Mouse (Mus musculus) C2C12 (cell line): ENCODE results near the gene Rbfox2. TPM values are rescaled to one million over a fixed set of nuclear protein-coding genes. Genes with fewer than 3 reads are reported as not detected.
A peak's percentile ranks its signal among the peaks of the same experiment; 100 is the strongest.
"Not testable (repeated sequence)": the region's sequence is repeated elsewhere in the genome, so short reads cannot be mapped to it uniquely, and the experiment has no call there.

Source experiments
- H3K27me3 ChIP-seq: one replicate; pipeline ENCODE4 v1.6.1; 2011; ENCODE audit not compliant: control insufficient read depth, insufficient read depth, insufficient read length
- H3K36me3 ChIP-seq: one replicate; pipeline ENCODE4 v1.6.1; 2011; ENCODE audit not compliant: control insufficient read depth, insufficient read depth
- H3K4me3 ChIP-seq: one replicate; pipeline ENCODE4 v1.5.1; 2011; ENCODE audit warnings: mild to moderate bottlenecking, control low read depth; ENCODE audit not compliant: poor library complexity, insufficient read depth, severe bottlenecking
- H3K79me2 ChIP-seq: one replicate; pipeline ENCODE4 v1.6.1; 2011; ENCODE audit not compliant: control insufficient read depth, insufficient read depth
- H3K79me3 ChIP-seq: one replicate; pipeline ENCODE4 v1.6.1; 2011; ENCODE audit warnings: low read depth, control low read depth
- H3ac ChIP-seq: one replicate; pipeline ENCODE3; 2011; ENCODE audit warnings: low read depth; ENCODE audit not compliant: control insufficient read depth, insufficient read length
- CEBPB ChIP-seq: IDR thresholded peaks from one replicate; pipeline ENCODE4 v1.6.1; 2011; ENCODE audit warnings: low read depth, mild to moderate bottlenecking, control low read depth, moderate library complexity
- CTCF ChIP-seq: IDR thresholded peaks from one replicate; pipeline ENCODE4 v1.5.1; 2011; ENCODE audit not compliant: control insufficient read depth, insufficient read depth, insufficient read length
- FOSL1 ChIP-seq: IDR thresholded peaks from one replicate; pipeline ENCODE4 v1.8.0; 2011; ENCODE audit warnings: mild to moderate bottlenecking, low read length; ENCODE audit not compliant: poor library complexity, insufficient read depth, severe bottlenecking
- MAX ChIP-seq: IDR thresholded peaks from one replicate; pipeline ENCODE4 v1.6.1; 2011; ENCODE audit warnings: mild to moderate bottlenecking, control low read depth
- MYOD1 ChIP-seq: IDR thresholded peaks from one replicate; pipeline ENCODE4 v1.6.1; 2011; ENCODE audit warnings: low read depth; ENCODE audit not compliant: control insufficient read depth, insufficient read length
- MYOG ChIP-seq: IDR thresholded peaks from one replicate; pipeline ENCODE4 v1.6.1; 2011; ENCODE audit not compliant: control insufficient read depth, insufficient read length; ENCODE audit errors: extremely low read depth
- USF1 ChIP-seq: IDR thresholded peaks from one replicate; pipeline ENCODE4 v1.6.1; 2011; ENCODE audit warnings: low read depth, mild to moderate bottlenecking, control low read depth, moderate library complexity
- polyA plus RNA-seq: library from polyadenylated mRNA; unstranded; fragments of >200 nt; fragmentation: generic; extraction: Trizol; gene quantifications from one replicate; pipeline ENCODE4 v1.2.1, GENCODE M21; 2012; ENCODE audit warnings: missing spikeins

Rbfox2 gene
- polyA plus RNA-seq, 1 experiment, result 72.3 TPM

GRCm38 (mm10) chr15:77337926-77338325 is 31.1 kb upstream of the Rbfox2 start:
- Histone ChIP-seq H3K27me3 (no peaks in the 10 kb centered on the region), H3K4me3 (no peak overlapping the region), H3K79me3 (no peaks in the 10 kb centered on the region), H3K79me2 (no peaks in the 10 kb centered on the region), H3ac (no peak overlapping the region), H3K36me3 (no peaks in the 10 kb centered on the region)
- TF ChIP-seq USF1, result no peak
- peak; percentile 10 for TF ChIP-seq CTCF

DNA sequence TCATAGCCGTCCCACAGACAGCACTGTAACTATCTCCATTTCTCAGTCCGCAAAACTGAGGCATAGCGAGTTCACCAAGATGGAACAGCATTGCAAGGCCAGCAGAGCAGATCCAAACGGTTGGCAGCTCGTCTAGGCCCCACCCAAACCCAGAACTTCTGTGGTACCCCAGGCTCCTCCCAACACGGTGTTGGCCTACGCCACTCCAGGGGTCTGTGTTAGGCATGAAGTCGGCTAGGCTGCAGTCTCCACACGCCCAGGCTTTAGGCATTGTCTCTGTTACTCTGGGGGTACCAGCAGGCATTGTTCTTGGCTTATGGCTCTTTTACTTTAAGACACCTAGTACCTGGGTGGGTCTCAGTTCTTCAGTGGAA is 30.2 kb upstream of the Rbfox2 start:
- Histone ChIP-seq H3K4me3 (no peak overlapping the region), H3K79me2 (no peaks in the 10 kb centered on the region), H3K36me3 (no peaks in the 10 kb centered on the region), H3K79me3 (no peaks in the 10 kb centered on the region), H3ac (no peak overlapping the region), H3K27me3 (no peaks in the 10 kb centered on the region)
- no peak for TF ChIP-seq CEBPB
- no peak for TF ChIP-seq MYOG
- no peak for TF ChIP-seq USF1
- TF ChIP-seq MAX, result no peak
- TF ChIP-seq MYOD1, result no peak

GRCm38 (mm10) chr15:77336287-77336967 is 29.6 kb upstream of the Rbfox2 start:
- H3K79me2 ChIP-seq, result no peaks in the 10 kb centered on the region
- no peaks in the 10 kb centered on the region for H3K36me3 ChIP-seq
- no peaks in the 10 kb centered on the region for H3K27me3 ChIP-seq
- no peaks in the 10 kb centered on the region for H3K79me3 ChIP-seq
- peak; percentile 89 for TF ChIP-seq CTCF
- peak; percentile 97 for TF ChIP-seq USF1
- TF ChIP-seq MAX, result no peak
- TF ChIP-seq MYOD1, result no peak
- TF ChIP-seq MYOG, result no peak
- TF ChIP-seq CEBPB, result peak; percentile 50
- TF ChIP-seq FOSL1, result no peak
- H3ac ChIP-seq, result no peak overlapping the region
- H3K4me3 ChIP-seq, result no peak overlapping the region

DNA sequence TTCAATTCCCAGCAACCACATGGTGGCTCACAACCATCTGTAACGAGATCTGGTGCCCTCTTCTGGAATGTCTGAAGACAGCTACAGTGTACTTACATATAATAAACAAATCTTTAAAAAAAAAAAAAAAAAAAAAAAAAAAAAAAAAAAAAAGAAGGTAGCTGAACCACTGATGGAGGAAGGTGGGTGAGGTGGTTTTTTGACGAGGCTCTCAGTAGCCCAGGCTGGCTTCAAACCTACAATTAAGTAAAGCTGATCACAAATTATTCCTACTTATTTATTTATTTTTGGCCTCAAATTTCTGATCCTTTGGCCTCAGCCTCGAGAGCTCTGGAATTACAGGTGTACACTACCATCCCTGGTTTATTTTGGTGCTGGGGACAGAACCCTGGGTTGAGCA is 28.4 kb upstream of the Rbfox2 start:
- not testable (repeated sequence) for H3ac ChIP-seq, H3K36me3 ChIP-seq, H3K27me3 ChIP-seq, H3K4me3 ChIP-seq, H3K79me3 ChIP-seq, H3K79me2 ChIP-seq

GRCm38 (mm10) chr15:77332272-77332991 is 25.6 kb upstream of the Rbfox2 start:
- Histone ChIP-seq H3K36me3 (no peaks in the 10 kb centered on the region), H3K4me3 (no peak overlapping the region), H3ac (no peak overlapping the region), H3K79me3 (no peaks in the 10 kb centered on the region), H3K27me3 (no peaks in the 10 kb centered on the region), H3K79me2 (no peaks in the 10 kb centered on the region)
- TF ChIP-seq MYOG (no peak), CTCF (no peak), MAX (no peak), MYOD1 (no peak), CEBPB (no peak), USF1 (no peak), FOSL1 (no peak)

GRCm38 (mm10) chr15:77331444-77331843 is 24.6 kb upstream of the Rbfox2 start:
- Histone ChIP-seq H3K79me2 (no peaks in the 10 kb centered on the region), H3ac (no peak overlapping the region), H3K36me3 (no peaks in the 10 kb centered on the region), H3K27me3 (no peaks in the 10 kb centered on the region), H3K79me3 (no peaks in the 10 kb centered on the region), H3K4me3 (no peak overlapping the region)
- TF ChIP-seq CTCF (no peak), FOSL1 (no peak), MYOG (no peak), MYOD1 (no peak), CEBPB (no peak)
